Comparison of ENCODE assay signal across 14 mouse cellular contexts in genomic region chr7:16544770-16545169, GRCm38 (mm10).
DNase-seq lines count a peak whose midpoint lies in the region; ATAC-seq and TF ChIP-seq lines count a peak whose summit lies in the region.
"Had no signal": no experiment of that assay in that cellular context is flagged by ENCODE, and none has a peak within 500 bp of the region (broad histone marks: within the 10 kb centered on the region; RNA-seq: fewer than 3 reads in every experiment).

No protein-coding gene starts in this region.

- H3K27ac ChIP-seq in hindbrain, embryonic 12.5 days = no peak overlapping the region
- H3K27ac ChIP-seq in hindbrain, embryonic 14.5 days = no peak overlapping the region
- no peak overlapping the region for H3K27ac ChIP-seq in embryonic facial prominence, embryonic 10.5 days (replicated peaks)
- no peak overlapping the region for H3K27ac ChIP-seq in layer of hippocampus, adult 2 months
- H3K27ac ChIP-seq: forebrain, embryonic 12.5 days; stomach, postnatal 0 days had no signal

- H3K27me3 ChIP-seq in hindbrain, embryonic 12.5 days = no peaks in the 10 kb centered on the region
- no peaks in the 10 kb centered on the region for H3K27me3 ChIP-seq in hindbrain, embryonic 14.5 days (ENCODE audit: control insufficient read depth, insufficient read depth, low read length)
- no peaks in the 10 kb centered on the region for H3K27me3 ChIP-seq in embryonic facial prominence, embryonic 10.5 days (replicated peaks; ENCODE audit: low read depth, poor library complexity, severe bottlenecking)
- H3K27me3 ChIP-seq: CH12.LX; forebrain, embryonic 12.5 days had no signal

- no peak for DNase-seq in hindbrain, embryonic 14.5 days (ENCODE audit: low spot score)
- peak; percentile 12 for DNase-seq in NIH3T3 (ENCODE audit: low read depth)
- DNase-seq in embryonic facial prominence, embryonic 10.5 days (ENCODE audit: low spot score) = peak; percentile 57
- DNase-seq in kidney, postnatal 14 days = peak; percentile 25
- no peak for DNase-seq in layer of hippocampus, adult 2 months (ENCODE audit: low spot score in 2 of 2)
- DNase-seq in adrenal gland, postnatal 25 days = no peak
- DNase-seq: adrenal gland, postnatal 10 days; liver had no signal

- H3K4me3 ChIP-seq in hindbrain, embryonic 12.5 days = no peak overlapping the region
- H3K4me3 ChIP-seq in hindbrain, embryonic 14.5 days (replicated peaks; ENCODE audit: low read length) = no peak overlapping the region
- no peak overlapping the region for H3K4me3 ChIP-seq in embryonic facial prominence, embryonic 10.5 days
- H3K4me3 ChIP-seq in layer of hippocampus, adult 2 months = no peak overlapping the region
- H3K4me3 ChIP-seq: forebrain, embryonic 12.5 days had no signal

- no peak overlapping the region for H3K9ac ChIP-seq in hindbrain, embryonic 12.5 days
- no peak overlapping the region for H3K9ac ChIP-seq in hindbrain, embryonic 14.5 days
- H3K9ac ChIP-seq: forebrain, embryonic 12.5 days had no signal

- no peaks in the 10 kb centered on the region for H3K9me3 ChIP-seq in hindbrain, embryonic 12.5 days (replicated peaks)
- no peaks in the 10 kb centered on the region for H3K9me3 ChIP-seq in hindbrain, embryonic 14.5 days (ENCODE audit: control insufficient read depth, low read length)
- H3K9me3 ChIP-seq in embryonic facial prominence, embryonic 10.5 days = no peaks in the 10 kb centered on the region
- H3K9me3 ChIP-seq: forebrain, embryonic 12.5 days had no signal

- ATAC-seq in hindbrain, embryonic 12.5 days (ENCODE audit: low FRiP score) = peak; percentile 43
- no peak for ATAC-seq in hindbrain, embryonic 14.5 days (ENCODE audit: low FRiP score)
- no peak for ATAC-seq in megakaryocyte progenitor cell, adult 5-6 weeks (replicated peaks; ENCODE audit: poor library complexity)
- ATAC-seq: hindbrain, embryonic 16.5 days had no signal

- peaks cover 43% of the 10 kb centered on the region for H3K36me3 ChIP-seq in hindbrain, embryonic 12.5 days
- peaks cover 27% of the 10 kb centered on the region for H3K36me3 ChIP-seq in hindbrain, embryonic 14.5 days (replicated peaks; ENCODE audit: control insufficient read depth, insufficient read depth)
- H3K36me3 ChIP-seq in embryonic facial prominence, embryonic 10.5 days (replicated peaks) = peaks cover 93% of the 10 kb centered on the region

- H3K4me2 ChIP-seq in hindbrain, embryonic 12.5 days (replicated peaks) = no peak overlapping the region
- no peak overlapping the region for H3K4me2 ChIP-seq in hindbrain, embryonic 14.5 days (replicated peaks)
- H3K4me2 ChIP-seq: forebrain, embryonic 12.5 days had no signal

- WGBS in hindbrain, embryonic 12.5 days = 64% methylated on average over 8 of the region's 8 CpGs
- WGBS in hindbrain, embryonic 14.5 days = 74% methylated on average over 8 of the region's 8 CpGs
- 61% methylated on average over 8 of the region's 8 CpGs for WGBS in embryonic facial prominence, embryonic 10.5 days

- H3K4me1 ChIP-seq in hindbrain, embryonic 12.5 days = no peaks in the 10 kb centered on the region; the same call in 1 of the 2 replicates
- H3K4me1 ChIP-seq in hindbrain, embryonic 14.5 days (replicated peaks; ENCODE audit: control insufficient read depth, insufficient read depth, low read length) = no peaks in the 10 kb centered on the region
- no peaks in the 10 kb centered on the region for H3K4me1 ChIP-seq in embryonic facial prominence, embryonic 10.5 days
- H3K4me1 ChIP-seq: forebrain, embryonic 12.5 days had no signal

- TF ChIP-seq CTCF in layer of hippocampus, adult 2 months (conservative IDR thresholded peaks at IDR 0.05) = no peak

Comparison
In these comparisons a context has a peak if more than half of its experiments do, and no peak if none do; other contexts are left out.
1. DNase-seq: peak in NIH3T3 (single experiment), embryonic facial prominence, embryonic 10.5 days (single experiment) and kidney, postnatal 14 days (single experiment); none in hindbrain, embryonic 14.5 days (single experiment), layer of hippocampus, adult 2 months (0 of 2) and adrenal gland, postnatal 25 days (single experiment).